Mouse (Mus musculus): ENCODE data around the gene Ugt1a1.

DNA sequence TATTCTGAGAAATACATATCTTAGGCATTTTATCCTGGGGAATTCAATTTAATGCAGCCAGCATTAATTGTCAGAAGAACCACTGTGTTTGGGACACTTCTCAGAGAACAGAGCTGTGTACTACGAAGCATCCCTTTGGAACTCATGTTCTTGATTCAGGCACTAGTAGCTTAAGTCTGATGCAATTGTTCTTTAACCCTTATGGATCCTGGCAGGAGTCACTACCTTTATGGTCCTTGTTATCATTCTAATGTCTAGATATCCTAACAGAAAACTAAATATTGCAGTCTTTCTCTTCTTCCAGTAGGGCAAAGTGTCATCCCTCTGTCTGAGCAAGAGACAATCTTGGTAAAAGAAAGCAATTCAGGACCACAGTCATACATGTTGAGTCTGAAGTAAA is 1.3 kb downstream of the Ugt1a1 start:
- no peak for TF ChIP-seq CTCF (conservative IDR thresholded peaks at IDR 0.05; ENCODE audit: insufficient read depth, insufficient read length, low read depth, low read length)
- TF ChIP-seq POLR2A (IDR thresholded peaks at IDR 0.05; ENCODE audit: low read depth, low read length), result no peak
